Mouse (Mus musculus): ENCODE results near the gene Tspan18.

GRCm38 (mm10) chr2:93352915-93353685 lies 18.8 kb upstream of the Tspan18 start:
- no peak for TF ChIP-seq CTCF (conservative IDR thresholded peaks at IDR 0.05; ENCODE audit: low read length)
- no peak for TF ChIP-seq POU5F1 (IDR thresholded peaks at IDR 0.05; ENCODE audit: borderline replicate concordance, low read length)
